Mouse (Mus musculus): ENCODE data around the gene Ackr4.

DNA sequence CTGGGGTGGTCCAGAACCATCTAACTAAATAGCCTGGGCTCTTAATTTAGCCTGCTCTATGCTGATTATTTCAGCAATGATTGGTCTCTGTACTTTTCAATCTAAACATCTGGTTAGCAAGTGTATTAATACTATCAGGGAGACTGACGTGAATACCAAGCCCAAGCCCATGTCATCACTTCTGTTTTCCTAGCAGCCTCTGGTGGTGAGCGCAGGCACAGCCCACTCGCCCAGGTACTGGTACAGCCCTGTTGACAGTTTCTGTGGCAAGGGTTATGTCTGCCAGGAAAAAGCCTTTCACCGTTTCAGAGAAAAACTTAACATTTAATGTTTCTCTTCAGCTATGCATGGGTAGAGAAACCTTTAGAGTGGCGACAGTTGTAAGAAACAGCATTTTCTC is 37.5 kb upstream of the Ackr4 start:
- no peak for TF ChIP-seq CTCF (IDR thresholded peaks at IDR 0.05; ENCODE audit: low read depth, low read length)
- no peak for TF ChIP-seq EP300 (IDR thresholded peaks at IDR 0.05; ENCODE audit: insufficient read depth, low read depth, low read length)
